Mouse (Mus musculus): ENCODE measurements at regions not wholly inside any gene's neighbourhood (a gene's known extent, or its start where the extent isn't known, plus 50 kb on each side); places are given as distances from the start of the nearest gene placed in this dataset.
"Not testable (repeated sequence)": the region's sequence is repeated elsewhere in the genome, so short reads cannot be mapped to it uniquely, and the experiment has no call there.

DNA sequence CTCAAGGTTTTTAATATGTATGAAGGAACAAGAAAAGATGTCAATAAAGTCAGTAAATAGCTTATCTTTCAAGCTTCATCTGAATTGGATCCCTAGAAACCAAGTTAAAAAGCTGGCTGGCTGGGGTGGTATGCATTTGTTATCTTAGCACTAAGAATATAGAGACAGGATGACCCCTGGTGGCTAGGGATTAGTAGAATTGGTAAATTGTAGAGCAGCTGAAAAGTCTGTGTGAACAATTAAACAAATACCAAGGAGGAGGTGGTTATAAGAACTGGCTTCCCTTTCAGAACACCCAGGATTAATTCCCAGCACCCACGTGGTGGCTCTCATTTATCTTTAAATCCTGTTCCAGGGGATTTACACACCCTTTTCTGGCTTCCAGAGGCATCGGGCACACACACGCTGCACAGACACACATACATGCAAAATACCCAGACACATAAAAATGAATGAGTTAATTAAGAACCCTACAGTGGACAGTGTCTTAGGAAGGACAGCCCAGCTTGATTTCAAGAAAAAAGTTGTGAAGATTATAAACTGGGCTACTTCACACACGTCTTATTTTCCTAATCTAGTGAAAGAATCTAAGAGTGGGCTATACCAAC, 170.5 kb downstream of the Pdzph1 start:
- H3K27ac ChIP-seq, result no peak overlapping the region
- intact Hi-C loops (cut with DNase I), result loop anchor here (1.0 kb wide), 1 partner anchor 19 kb away; no protein-coding TSS in a partner anchor
- no peaks in the 10 kb centered on the region for H3K4me1 ChIP-seq (ENCODE audit: control insufficient read depth, insufficient read depth, low read length)
- H3K79me2 ChIP-seq (replicated peaks; ENCODE audit: control insufficient read depth, insufficient read depth, low read length), result no peaks in the 10 kb centered on the region
- 53% methylated on average over 4 of the region's 4 CpGs for WGBS
- no peaks in the 10 kb centered on the region for H3K36me3 ChIP-seq (ENCODE audit: control insufficient read depth, insufficient read depth, low read length)
- H3K4me3 ChIP-seq, result no peak overlapping the region
- H3K9ac ChIP-seq (ENCODE audit: low read depth, low read length), result no peak overlapping the region
- TF ChIP-seq POLR2A (IDR thresholded peaks at IDR 0.05; ENCODE audit: insufficient read depth, low read depth, low read length) (no peak), CTCF (IDR thresholded peaks at IDR 0.05) (peak; percentile 21)
- H3K27me3 ChIP-seq (ENCODE audit: control insufficient read depth, insufficient read depth, low read length), result no peaks in the 10 kb centered on the region
- DNase-seq, result no peak

DNA sequence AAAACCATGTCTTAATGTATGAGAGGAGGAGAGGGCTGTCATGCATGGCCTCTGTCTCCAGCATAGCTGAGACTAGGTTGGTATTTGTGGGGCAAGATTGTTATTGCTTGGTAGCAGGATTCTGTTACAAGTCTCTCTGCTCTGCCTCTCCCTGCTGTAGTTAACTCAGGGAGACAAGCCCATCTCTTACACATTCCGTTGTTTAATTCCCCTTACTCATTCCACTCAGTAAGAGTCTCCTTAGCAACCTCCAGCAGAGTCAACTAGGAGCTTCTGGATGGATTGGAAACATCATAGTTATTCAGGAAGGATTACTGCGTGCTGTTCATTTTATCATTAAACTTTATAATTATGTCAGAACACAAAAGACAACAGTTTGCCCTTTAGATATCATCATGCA, 171.8 kb downstream of the Pdzph1 start:
- DNase-seq, result no peak
- H3K36me3 ChIP-seq (ENCODE audit: control insufficient read depth, insufficient read depth, low read length), result no peaks in the 10 kb centered on the region
- no peak overlapping the region for H3K27ac ChIP-seq
- H3K79me2 ChIP-seq (replicated peaks; ENCODE audit: control insufficient read depth, insufficient read depth, low read length), result no peaks in the 10 kb centered on the region
- no peaks in the 10 kb centered on the region for H3K27me3 ChIP-seq (ENCODE audit: control insufficient read depth, insufficient read depth, low read length)
- 62% methylated on average over 2 of the region's 2 CpGs for WGBS
- intact Hi-C loops (cut with DNase I), result no loop called here
- H3K4me1 ChIP-seq (ENCODE audit: control insufficient read depth, insufficient read depth, low read length), result no peaks in the 10 kb centered on the region
- H3K9ac ChIP-seq (ENCODE audit: low read depth, low read length), result no peak overlapping the region
- H3K4me3 ChIP-seq, result no peak overlapping the region
- TF ChIP-seq CTCF (IDR thresholded peaks at IDR 0.05) (no peak), POLR2A (IDR thresholded peaks at IDR 0.05; ENCODE audit: insufficient read depth, low read depth, low read length) (no peak), EP300 (IDR thresholded peaks at IDR 0.05; ENCODE audit: insufficient read depth, low read depth, low read length) (no peak)

DNA sequence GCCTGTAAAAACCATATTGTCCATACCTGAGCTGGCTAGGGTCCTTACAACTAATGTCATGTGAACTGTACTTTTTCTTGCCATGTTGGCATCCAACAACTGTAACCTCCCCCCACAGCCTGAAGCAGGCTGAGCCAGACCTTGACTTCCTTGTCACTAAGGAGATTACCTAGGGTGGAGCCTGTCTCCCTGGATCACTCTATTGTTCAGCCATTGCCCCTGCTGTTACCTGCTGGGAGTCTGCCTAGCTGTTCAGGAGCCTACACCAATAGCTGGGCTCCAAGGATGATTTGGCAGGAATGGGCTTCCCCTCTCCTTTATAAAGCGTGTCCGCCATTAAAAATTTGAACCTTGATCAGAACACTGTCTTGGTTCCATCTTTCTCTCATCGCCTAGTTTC, 215.7 kb downstream of the Pdzph1 start:
- H3K4me1 ChIP-seq (ENCODE audit: control insufficient read depth, insufficient read depth, low read length); H3K27ac ChIP-seq; H3K9ac ChIP-seq (ENCODE audit: low read depth, low read length); H3K27me3 ChIP-seq (ENCODE audit: control insufficient read depth, insufficient read depth, low read length); H3K36me3 ChIP-seq (ENCODE audit: control insufficient read depth, insufficient read depth, low read length); intact Hi-C loops (cut with DNase I); H3K79me2 ChIP-seq (replicated peaks; ENCODE audit: control insufficient read depth, insufficient read depth, low read length); DNase-seq; H3K4me3 ChIP-seq: not testable (repeated sequence)
- WGBS, result 87% methylated on average over 3 of the region's 3 CpGs

DNA sequence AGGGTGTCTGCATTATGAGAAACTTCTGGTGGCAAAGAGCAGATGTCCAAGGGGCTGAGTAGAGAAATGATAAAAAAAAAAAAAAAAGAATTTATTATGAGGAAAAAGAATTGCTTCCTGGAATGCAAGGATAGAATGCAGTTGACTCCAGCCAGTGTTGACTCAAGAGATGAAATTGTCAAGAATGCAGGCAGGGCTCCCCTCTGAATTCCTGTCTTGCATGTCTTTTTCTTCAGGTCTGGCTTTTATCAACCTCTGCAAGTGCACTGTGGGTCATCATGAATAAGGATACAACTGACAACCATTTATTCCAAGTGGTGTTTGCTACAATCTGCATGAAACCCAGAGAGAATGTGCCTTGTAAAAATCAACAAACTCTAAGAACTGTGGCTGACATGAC, 217.6 kb downstream of the Pdzph1 start:
- Histone ChIP-seq H3K27ac (no peak overlapping the region), H3K36me3 (ENCODE audit: control insufficient read depth, insufficient read depth, low read length) (no peaks in the 10 kb centered on the region), H3K79me2 (replicated peaks; ENCODE audit: control insufficient read depth, insufficient read depth, low read length) (no peaks in the 10 kb centered on the region), H3K9ac (ENCODE audit: low read depth, low read length) (no peak overlapping the region), H3K27me3 (ENCODE audit: control insufficient read depth, insufficient read depth, low read length) (no peaks in the 10 kb centered on the region), H3K4me1 (ENCODE audit: control insufficient read depth, insufficient read depth, low read length) (no peaks in the 10 kb centered on the region), H3K4me3 (no peak overlapping the region)
- no peak for TF ChIP-seq POLR2A (IDR thresholded peaks at IDR 0.05; ENCODE audit: insufficient read depth, low read depth, low read length)
- TF ChIP-seq CTCF (IDR thresholded peaks at IDR 0.05), result no peak
- no peak for TF ChIP-seq EP300 (IDR thresholded peaks at IDR 0.05; ENCODE audit: insufficient read depth, low read depth, low read length)
- DNase-seq, result no peak
- intact Hi-C loops (cut with DNase I), result no loop called here

DNA sequence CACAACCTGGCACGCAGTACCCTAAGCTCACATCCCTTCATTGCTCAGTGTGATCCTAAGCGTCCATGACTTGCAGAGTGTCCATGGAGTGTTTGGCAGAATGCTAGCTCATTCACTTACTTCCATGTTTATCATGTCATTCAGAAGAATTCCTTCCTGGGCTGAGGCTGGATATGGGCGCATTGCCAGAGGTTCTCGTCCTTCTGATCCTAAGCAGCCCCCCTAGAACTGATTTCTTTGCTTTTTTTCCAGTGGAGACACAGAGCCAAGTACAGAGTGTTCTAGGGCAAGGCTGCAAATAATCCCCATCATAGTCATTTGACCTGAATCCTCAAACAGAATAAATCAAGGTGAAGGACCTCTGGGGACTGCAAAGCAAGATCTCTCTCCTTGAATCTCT, 226.0 kb downstream of the Pdzph1 start:
- Histone ChIP-seq H3K79me2 (replicated peaks; ENCODE audit: control insufficient read depth, insufficient read depth, low read length) (no peaks in the 10 kb centered on the region), H3K27ac (no peak overlapping the region), H3K9ac (ENCODE audit: low read depth, low read length) (no peak overlapping the region), H3K36me3 (ENCODE audit: control insufficient read depth, insufficient read depth, low read length) (no peaks in the 10 kb centered on the region), H3K27me3 (ENCODE audit: control insufficient read depth, insufficient read depth, low read length) (no peaks in the 10 kb centered on the region), H3K4me1 (ENCODE audit: control insufficient read depth, insufficient read depth, low read length) (no peaks in the 10 kb centered on the region), H3K4me3 (no peak overlapping the region)
- TF ChIP-seq POLR2A (IDR thresholded peaks at IDR 0.05; ENCODE audit: insufficient read depth, low read depth, low read length) (no peak), EP300 (IDR thresholded peaks at IDR 0.05; ENCODE audit: insufficient read depth, low read depth, low read length) (no peak), CTCF (IDR thresholded peaks at IDR 0.05) (no peak)
- WGBS, result 46% methylated on average over 4 of the region's 4 CpGs
- intact Hi-C loops (cut with DNase I), result no loop called here
- DNase-seq, result peak in 1 of 2 experiments; percentile 4

DNA sequence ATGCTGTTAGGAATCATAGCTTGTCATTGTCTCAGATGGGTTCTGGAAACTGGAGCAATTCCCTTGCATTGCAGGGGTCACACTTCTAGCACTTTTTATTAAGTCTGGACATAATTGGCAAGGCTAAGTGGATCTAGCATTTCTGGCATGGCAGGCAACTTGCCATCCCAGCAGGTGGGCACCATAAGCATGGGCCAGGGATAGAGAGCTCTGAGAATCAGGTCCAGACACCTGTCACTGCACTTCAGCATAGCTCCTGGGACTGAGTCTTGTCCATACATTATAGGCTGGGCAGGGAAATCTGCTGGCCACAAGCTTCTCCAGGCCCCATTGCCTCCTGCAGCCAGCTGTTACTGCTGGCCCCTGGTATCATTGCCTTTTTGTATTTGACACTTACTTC, 242.2 kb downstream of the Pdzph1 start:
- TF ChIP-seq CTCF (IDR thresholded peaks at IDR 0.05) (no peak), POLR2A (IDR thresholded peaks at IDR 0.05; ENCODE audit: insufficient read depth, low read depth, low read length) (no peak), EP300 (IDR thresholded peaks at IDR 0.05; ENCODE audit: insufficient read depth, low read depth, low read length) (no peak)

More for the DNA sequence above, 242.2 kb downstream of the Pdzph1 start:
- H3K27me3 ChIP-seq (ENCODE audit: control insufficient read depth, insufficient read depth, low read length), result no peaks in the 10 kb centered on the region
- no peak for DNase-seq
- H3K4me1 ChIP-seq (ENCODE audit: control insufficient read depth, insufficient read depth, low read length), result no peaks in the 10 kb centered on the region
- H3K4me3 ChIP-seq, result no peak overlapping the region
- no peaks in the 10 kb centered on the region for H3K79me2 ChIP-seq (replicated peaks; ENCODE audit: control insufficient read depth, insufficient read depth, low read length)
- intact Hi-C loops (cut with DNase I), result no loop called here
- no peak overlapping the region for H3K27ac ChIP-seq
- no peak overlapping the region for H3K9ac ChIP-seq (ENCODE audit: low read depth, low read length)
- H3K36me3 ChIP-seq (ENCODE audit: control insufficient read depth, insufficient read depth, low read length), result no peaks in the 10 kb centered on the region
